Mouse (Mus musculus): ENCODE measurements around the gene Palm3. TPM values are rescaled to one million over a fixed set of nuclear protein-coding genes. Genes with fewer than 3 reads are reported as not detected.

Gene Palm3
- polyA plus RNA-seq, 1 experiment from 2014 or later = 5.2 TPM

- H3K27ac ChIP-seq (ENCODE audit: low read depth, low read length) = peak overlapping the region; percentile 5; the same call in 1 of the 2 replicates
- H3K4me3 ChIP-seq (ENCODE audit: low read depth, low read length) = no peak overlapping the region
- no peak overlapping the region for H3K9ac ChIP-seq (replicated peaks; ENCODE audit: low read depth, low read length)
- no peak overlapping the region for H3K4me2 ChIP-seq (ENCODE audit: low read depth, low read length)
- no peaks in the 10 kb centered on the region for H3K9me3 ChIP-seq (ENCODE audit: control insufficient read depth, low read length)
- no peak for ATAC-seq (ENCODE audit: low read depth)
- 40% methylated on average over 2 of the region's 2 CpGs for WGBS
- H3K36me3 ChIP-seq (ENCODE audit: control insufficient read depth, insufficient read depth, low read length) = no peaks in the 10 kb centered on the region
- no peaks in the 10 kb centered on the region for H3K27me3 ChIP-seq (ENCODE audit: control insufficient read depth, insufficient read depth, low read length)
- H3K4me1 ChIP-seq (ENCODE audit: control insufficient read depth, insufficient read depth, low read length) = peaks cover 33% of the 10 kb centered on the region
Measured at GRCm38 (mm10) chr8:84069750-84070149, 48.5 kb downstream of the Palm3 start.

- H3K27me3 ChIP-seq (ENCODE audit: control insufficient read depth, insufficient read depth, low read length) = no peaks in the 10 kb centered on the region
- 86% methylated on average over 5 of the region's 5 CpGs for WGBS
- no peak for ATAC-seq (ENCODE audit: low read depth)
- peaks cover 33% of the 10 kb centered on the region for H3K4me1 ChIP-seq (ENCODE audit: control insufficient read depth, insufficient read depth, low read length)
- peak overlapping the region; percentile 28; the same call in 1 of the 2 replicates for H3K27ac ChIP-seq (ENCODE audit: low read depth, low read length)
- no peak overlapping the region for H3K4me3 ChIP-seq (ENCODE audit: low read depth, low read length)
- no peak overlapping the region for H3K9ac ChIP-seq (replicated peaks; ENCODE audit: low read depth, low read length)
- H3K9me3 ChIP-seq (ENCODE audit: control insufficient read depth, low read length) = no peaks in the 10 kb centered on the region
- H3K4me2 ChIP-seq (ENCODE audit: low read depth, low read length) = no peak overlapping the region
- no peaks in the 10 kb centered on the region for H3K36me3 ChIP-seq (ENCODE audit: control insufficient read depth, insufficient read depth, low read length)
Measured at GRCm38 (mm10) chr8:84070241-84070640, 49.0 kb downstream of the Palm3 start.

GRCm38 (mm10) chr8:84070667-84071066, 49.4 kb downstream of the Palm3 start:
- no peak overlapping the region for H3K27ac ChIP-seq (ENCODE audit: low read depth, low read length)
- H3K9me3 ChIP-seq (ENCODE audit: control insufficient read depth, low read length) = no peaks in the 10 kb centered on the region
- peaks cover 33% of the 10 kb centered on the region for H3K4me1 ChIP-seq (ENCODE audit: control insufficient read depth, insufficient read depth, low read length)
- H3K9ac ChIP-seq (replicated peaks; ENCODE audit: low read depth, low read length) = no peak overlapping the region
- H3K4me2 ChIP-seq (ENCODE audit: low read depth, low read length) = no peak overlapping the region
- H3K4me3 ChIP-seq (ENCODE audit: low read depth, low read length) = no peak overlapping the region
- no peaks in the 10 kb centered on the region for H3K27me3 ChIP-seq (ENCODE audit: control insufficient read depth, insufficient read depth, low read length)
- no peaks in the 10 kb centered on the region for H3K36me3 ChIP-seq (ENCODE audit: control insufficient read depth, insufficient read depth, low read length)
- 86% methylated on average over 2 of the region's 2 CpGs for WGBS
- ATAC-seq (ENCODE audit: low read depth) = no peak

GRCm38 (mm10) chr8:84071921-84072320, 50.6 kb downstream of the Palm3 start:
- Histone ChIP-seq H3K9me3 (ENCODE audit: control insufficient read depth, low read length) (no peaks in the 10 kb centered on the region), H3K4me2 (ENCODE audit: low read depth, low read length) (no peak overlapping the region), H3K27me3 (ENCODE audit: control insufficient read depth, insufficient read depth, low read length) (no peaks in the 10 kb centered on the region), H3K9ac (replicated peaks; ENCODE audit: low read depth, low read length) (no peak overlapping the region), H3K27ac (ENCODE audit: low read depth, low read length) (no peak overlapping the region), H3K4me3 (ENCODE audit: low read depth, low read length) (no peak overlapping the region), H3K4me1 (ENCODE audit: control insufficient read depth, insufficient read depth, low read length) (peaks cover 33% of the 10 kb centered on the region), H3K36me3 (ENCODE audit: control insufficient read depth, insufficient read depth, low read length) (no peaks in the 10 kb centered on the region)
- 83% methylated on average over 3 of the region's 3 CpGs for WGBS
- no peak for ATAC-seq (ENCODE audit: low read depth)

- Histone ChIP-seq H3K27ac (ENCODE audit: low read depth, low read length) (no peak overlapping the region), H3K4me2 (ENCODE audit: low read depth, low read length) (no peak overlapping the region), H3K4me3 (ENCODE audit: low read depth, low read length) (no peak overlapping the region), H3K9me3 (ENCODE audit: control insufficient read depth, low read length) (no peaks in the 10 kb centered on the region), H3K27me3 (ENCODE audit: control insufficient read depth, insufficient read depth, low read length) (no peaks in the 10 kb centered on the region), H3K9ac (replicated peaks; ENCODE audit: low read depth, low read length) (no peak overlapping the region), H3K4me1 (ENCODE audit: control insufficient read depth, insufficient read depth, low read length) (peaks cover 33% of the 10 kb centered on the region), H3K36me3 (ENCODE audit: control insufficient read depth, insufficient read depth, low read length) (no peaks in the 10 kb centered on the region)
- WGBS = 86% methylated on average over 10 of the region's 10 CpGs
- ATAC-seq (ENCODE audit: low read depth) = no peak
Measured at GRCm38 (mm10) chr8:84072321-84072720, 51.0 kb downstream of the Palm3 start.

GRCm38 (mm10) chr8:84073230-84073976, 52.1 kb downstream of the Palm3 start:
- ATAC-seq (ENCODE audit: low read depth) = peak; percentile 70; the same call in 1 of the 2 replicates
- 0 out of 2 replicates have a peak overlapping the region, but pooled peaks have one; percentile 12 for H3K9ac ChIP-seq (replicated peaks; ENCODE audit: low read depth, low read length)

GRCm38 (mm10) chr8:84076412-84076811, 55.1 kb downstream of the Palm3 start:
- peaks cover 7% of the 10 kb centered on the region; the same call in 1 of the 2 replicates for H3K36me3 ChIP-seq (ENCODE audit: control insufficient read depth, insufficient read depth, low read length)

More at GRCm38 (mm10) chr8:84073230-84073976, 52.1 kb downstream of the Palm3 start:
- 33% methylated on average over 10 of the region's 10 CpGs for WGBS
- H3K36me3 ChIP-seq (ENCODE audit: control insufficient read depth, insufficient read depth, low read length) = no peaks in the 10 kb centered on the region
- H3K27ac ChIP-seq (ENCODE audit: low read depth, low read length) = peak overlapping the region; percentile 72
- peak overlapping the region; percentile 3; the same call in 1 of the 2 replicates for H3K4me2 ChIP-seq (ENCODE audit: low read depth, low read length)
- H3K9me3 ChIP-seq (ENCODE audit: control insufficient read depth, low read length) = no peaks in the 10 kb centered on the region
- H3K4me3 ChIP-seq (ENCODE audit: low read depth, low read length) = no peak overlapping the region
- peaks cover 22% of the 10 kb centered on the region for H3K4me1 ChIP-seq (ENCODE audit: control insufficient read depth, insufficient read depth, low read length)
- no peaks in the 10 kb centered on the region for H3K27me3 ChIP-seq (ENCODE audit: control insufficient read depth, insufficient read depth, low read length)

GRCm38 (mm10) chr8:84076849-84077248, 55.6 kb downstream of the Palm3 start:
- 79% methylated on average over 3 of the region's 3 CpGs for WGBS
- no peak for ATAC-seq (ENCODE audit: low read depth)
- Histone ChIP-seq H3K27ac (ENCODE audit: low read depth, low read length) (no peak overlapping the region), H3K4me3 (ENCODE audit: low read depth, low read length) (no peak overlapping the region), H3K4me1 (ENCODE audit: control insufficient read depth, insufficient read depth, low read length) (peaks cover 12% of the 10 kb centered on the region), H3K9me3 (ENCODE audit: control insufficient read depth, low read length) (no peaks in the 10 kb centered on the region), H3K9ac (replicated peaks; ENCODE audit: low read depth, low read length) (no peak overlapping the region), H3K36me3 (ENCODE audit: control insufficient read depth, insufficient read depth, low read length) (peaks cover 7% of the 10 kb centered on the region; the same call in 1 of the 2 replicates), H3K4me2 (ENCODE audit: low read depth, low read length) (no peak overlapping the region), H3K27me3 (ENCODE audit: control insufficient read depth, insufficient read depth, low read length) (no peaks in the 10 kb centered on the region)

More at GRCm38 (mm10) chr8:84076412-84076811, 55.1 kb downstream of the Palm3 start:
- Histone ChIP-seq H3K27me3 (ENCODE audit: control insufficient read depth, insufficient read depth, low read length) (no peaks in the 10 kb centered on the region), H3K27ac (ENCODE audit: low read depth, low read length) (no peak overlapping the region), H3K4me3 (ENCODE audit: low read depth, low read length) (no peak overlapping the region), H3K4me2 (ENCODE audit: low read depth, low read length) (no peak overlapping the region), H3K9me3 (ENCODE audit: control insufficient read depth, low read length) (no peaks in the 10 kb centered on the region), H3K9ac (replicated peaks; ENCODE audit: low read depth, low read length) (no peak overlapping the region), H3K4me1 (ENCODE audit: control insufficient read depth, insufficient read depth, low read length) (peaks cover 13% of the 10 kb centered on the region)
- WGBS = 86% methylated on average over 1 of the region's 1 CpGs
- ATAC-seq (ENCODE audit: low read depth) = no peak

GRCm38 (mm10) chr8:84079206-84079605, 57.9 kb downstream of the Palm3 start:
- peaks cover 17% of the 10 kb centered on the region for H3K36me3 ChIP-seq (ENCODE audit: control insufficient read depth, insufficient read depth, low read length)
- no peaks in the 10 kb centered on the region for H3K9me3 ChIP-seq (ENCODE audit: control insufficient read depth, low read length)
- no peak overlapping the region for H3K27ac ChIP-seq (ENCODE audit: low read depth, low read length)
- no peak overlapping the region for H3K4me3 ChIP-seq (ENCODE audit: low read depth, low read length)
- 93% methylated on average over 5 of the region's 5 CpGs for WGBS
- H3K4me1 ChIP-seq (ENCODE audit: control insufficient read depth, insufficient read depth, low read length) = no peaks in the 10 kb centered on the region
- no peak overlapping the region for H3K9ac ChIP-seq (replicated peaks; ENCODE audit: low read depth, low read length)
- ATAC-seq (ENCODE audit: low read depth) = no peak
- no peaks in the 10 kb centered on the region for H3K27me3 ChIP-seq (ENCODE audit: control insufficient read depth, insufficient read depth, low read length)
- no peak overlapping the region for H3K4me2 ChIP-seq (ENCODE audit: low read depth, low read length)

Data from neural tube, embryonic 14.5 days (tissue).